Mouse (Mus musculus): ENCODE results near the gene Pla2g2d. TPM values are rescaled to one million over a fixed set of nuclear protein-coding genes. Genes with fewer than 3 reads are reported as not detected.
"Not testable (repeated sequence)": the region's sequence is repeated elsewhere in the genome, so short reads cannot be mapped to it uniquely, and the experiment has no call there.

Gene Pla2g2d
- polyA plus RNA-seq, 1 experiment from 2014 or later = 0.38 TPM

DNA sequence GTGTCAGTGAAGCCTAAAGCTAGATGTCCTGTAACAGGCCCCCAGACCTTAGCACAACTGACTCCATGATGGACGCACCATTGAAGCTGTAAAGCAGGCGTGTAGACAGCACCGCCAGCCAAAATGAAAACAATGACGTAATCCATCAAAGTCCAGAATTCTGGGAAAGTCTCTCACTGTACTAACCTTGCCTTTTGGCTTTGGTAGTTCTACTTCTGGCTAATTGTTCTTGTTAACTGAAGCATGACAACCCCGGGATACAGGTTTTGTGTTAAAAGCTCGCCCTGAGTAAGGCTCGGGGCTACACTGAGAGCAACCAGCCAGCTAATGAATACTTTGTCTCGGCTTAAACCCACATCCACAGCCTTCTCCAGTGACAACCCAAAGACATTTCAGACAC, 29.7 kb downstream of the Pla2g2d start:
- ATAC-seq (ENCODE audit: low read depth) (no peak), DNase-seq (ENCODE audit: low spot score) (no peak)
- 60% methylated on average over 8 of the region's 8 CpGs for WGBS
- Histone ChIP-seq H3K27me3 (replicated peaks; ENCODE audit: control insufficient read depth, insufficient read depth, low read length) (no peaks in the 10 kb centered on the region), H3K9ac (ENCODE audit: low read depth, low read length) (no peak overlapping the region), H3K4me1 (ENCODE audit: control insufficient read depth, insufficient read depth, low read length) (no peaks in the 10 kb centered on the region), H3K4me3 (ENCODE audit: low read depth, low read length) (no peak overlapping the region), H3K9me3 (ENCODE audit: control insufficient read depth, low read length) (no peaks in the 10 kb centered on the region), H3K27ac (replicated peaks; ENCODE audit: low read depth, low read length) (no peak overlapping the region), H3K4me2 (ENCODE audit: low read depth, low read length) (no peak overlapping the region), H3K36me3 (ENCODE audit: control insufficient read depth, insufficient read depth, low read length) (no peaks in the 10 kb centered on the region)

- ATAC-seq (ENCODE audit: low read depth) (no peak), DNase-seq (ENCODE audit: low spot score) (no peak)
- Histone ChIP-seq H3K4me1 (ENCODE audit: control insufficient read depth, insufficient read depth, low read length) (no peaks in the 10 kb centered on the region), H3K27me3 (replicated peaks; ENCODE audit: control insufficient read depth, insufficient read depth, low read length) (no peaks in the 10 kb centered on the region), H3K4me2 (ENCODE audit: low read depth, low read length) (no peak overlapping the region), H3K27ac (replicated peaks; ENCODE audit: low read depth, low read length) (no peak overlapping the region), H3K4me3 (ENCODE audit: low read depth, low read length) (no peak overlapping the region), H3K9ac (ENCODE audit: low read depth, low read length) (no peak overlapping the region), H3K9me3 (ENCODE audit: control insufficient read depth, low read length) (no peaks in the 10 kb centered on the region), H3K36me3 (ENCODE audit: control insufficient read depth, insufficient read depth, low read length) (no peaks in the 10 kb centered on the region)
- 84% methylated on average over 8 of the region's 8 CpGs for WGBS
These were observed 30.6 kb downstream of the Pla2g2d start for GRCm38 (mm10) chr4:138806160-138806559.

- H3K4me2 ChIP-seq (ENCODE audit: low read depth, low read length) = no peak overlapping the region
- WGBS = 54% methylated on average over 7 of the region's 7 CpGs
These were observed 31.5 kb downstream of the Pla2g2d start for GRCm38 (mm10) chr4:138806920-138807541.

DNA sequence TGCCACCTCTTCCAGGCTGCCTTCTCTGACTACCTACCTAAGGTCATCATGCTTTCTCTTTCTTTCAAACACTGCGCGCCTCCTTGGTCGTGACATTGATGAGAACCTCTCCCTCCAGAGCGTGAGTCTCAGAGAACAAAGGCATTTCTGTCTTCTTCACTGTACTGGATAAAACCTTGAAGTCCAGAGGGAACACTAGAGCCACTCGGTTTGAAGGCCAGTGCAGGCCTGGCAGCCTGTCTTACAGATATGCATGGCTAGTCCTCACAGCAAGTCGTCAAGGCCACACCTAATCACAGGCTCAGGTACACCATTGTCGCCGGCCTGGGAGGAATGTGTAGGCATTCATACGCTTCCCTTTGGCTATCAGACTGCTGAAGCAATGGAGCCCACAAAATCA, 40.6 kb downstream of the Pla2g2d start:
- 75% methylated on average over 9 of the region's 9 CpGs for WGBS
- H3K4me3 ChIP-seq (ENCODE audit: low read depth, low read length) = no peak overlapping the region
- DNase-seq (ENCODE audit: low spot score) (no peak), ATAC-seq (ENCODE audit: low read depth) (no peak)
- no peaks in the 10 kb centered on the region for H3K36me3 ChIP-seq (ENCODE audit: control insufficient read depth, insufficient read depth, low read length)
- H3K4me1 ChIP-seq (ENCODE audit: control insufficient read depth, insufficient read depth, low read length) = no peaks in the 10 kb centered on the region
- H3K9ac ChIP-seq (ENCODE audit: low read depth, low read length) = no peak overlapping the region
- H3K9me3 ChIP-seq (ENCODE audit: control insufficient read depth, low read length) = no peaks in the 10 kb centered on the region
- no peak overlapping the region for H3K27ac ChIP-seq (replicated peaks; ENCODE audit: low read depth, low read length)
- H3K27me3 ChIP-seq (replicated peaks; ENCODE audit: control insufficient read depth, insufficient read depth, low read length) = no peaks in the 10 kb centered on the region
- H3K4me2 ChIP-seq (ENCODE audit: low read depth, low read length) = no peak overlapping the region

More at GRCm38 (mm10) chr4:138806920-138807541, 31.5 kb downstream of the Pla2g2d start:
- no peaks in the 10 kb centered on the region for H3K36me3 ChIP-seq (ENCODE audit: control insufficient read depth, insufficient read depth, low read length)
- no peaks in the 10 kb centered on the region for H3K4me1 ChIP-seq (ENCODE audit: control insufficient read depth, insufficient read depth, low read length)
- no peak for DNase-seq (ENCODE audit: low spot score)
- H3K4me3 ChIP-seq (ENCODE audit: low read depth, low read length) = no peak overlapping the region
- H3K27me3 ChIP-seq (replicated peaks; ENCODE audit: control insufficient read depth, insufficient read depth, low read length) = no peaks in the 10 kb centered on the region
- no peak for ATAC-seq (ENCODE audit: low read depth)
- no peak overlapping the region for H3K27ac ChIP-seq (replicated peaks; ENCODE audit: low read depth, low read length)
- no peak overlapping the region for H3K9ac ChIP-seq (ENCODE audit: low read depth, low read length)
- no peaks in the 10 kb centered on the region for H3K9me3 ChIP-seq (ENCODE audit: control insufficient read depth, low read length)

GRCm38 (mm10) chr4:138817736-138818135, 42.2 kb downstream of the Pla2g2d start:
- Histone ChIP-seq H3K27me3 (replicated peaks; ENCODE audit: control insufficient read depth, insufficient read depth, low read length) (no peaks in the 10 kb centered on the region), H3K4me2 (ENCODE audit: low read depth, low read length) (no peak overlapping the region), H3K4me3 (ENCODE audit: low read depth, low read length) (no peak overlapping the region), H3K4me1 (ENCODE audit: control insufficient read depth, insufficient read depth, low read length) (no peaks in the 10 kb centered on the region), H3K27ac (replicated peaks; ENCODE audit: low read depth, low read length) (no peak overlapping the region), H3K9me3 (ENCODE audit: control insufficient read depth, low read length) (no peaks in the 10 kb centered on the region), H3K9ac (ENCODE audit: low read depth, low read length) (no peak overlapping the region), H3K36me3 (ENCODE audit: control insufficient read depth, insufficient read depth, low read length) (no peaks in the 10 kb centered on the region)
- ATAC-seq (ENCODE audit: low read depth) (no peak), DNase-seq (ENCODE audit: low spot score) (no peak)
- WGBS = 71% methylated on average over 6 of the region's 6 CpGs

GRCm38 (mm10) chr4:138819101-138819500, 43.6 kb downstream of the Pla2g2d start:
- H3K9me3 ChIP-seq (ENCODE audit: control insufficient read depth, low read length) = no peaks in the 10 kb centered on the region
- no peaks in the 10 kb centered on the region for H3K36me3 ChIP-seq (ENCODE audit: control insufficient read depth, insufficient read depth, low read length)
- no peak overlapping the region for H3K4me2 ChIP-seq (ENCODE audit: low read depth, low read length)
- no peak overlapping the region for H3K27ac ChIP-seq (replicated peaks; ENCODE audit: low read depth, low read length)
- H3K4me3 ChIP-seq (ENCODE audit: low read depth, low read length) = no peak overlapping the region
- 29% methylated on average over 8 of the region's 8 CpGs for WGBS
- ATAC-seq (ENCODE audit: low read depth) (peak; percentile 75; the same call in 1 of the 2 replicates), DNase-seq (ENCODE audit: low spot score) (peak; percentile 47)
- no peak overlapping the region; the same call in 1 of the 2 replicates for H3K9ac ChIP-seq (ENCODE audit: low read depth, low read length)
- H3K4me1 ChIP-seq (ENCODE audit: control insufficient read depth, insufficient read depth, low read length) = no peaks in the 10 kb centered on the region
- H3K27me3 ChIP-seq (replicated peaks; ENCODE audit: control insufficient read depth, insufficient read depth, low read length) = no peaks in the 10 kb centered on the region

DNA sequence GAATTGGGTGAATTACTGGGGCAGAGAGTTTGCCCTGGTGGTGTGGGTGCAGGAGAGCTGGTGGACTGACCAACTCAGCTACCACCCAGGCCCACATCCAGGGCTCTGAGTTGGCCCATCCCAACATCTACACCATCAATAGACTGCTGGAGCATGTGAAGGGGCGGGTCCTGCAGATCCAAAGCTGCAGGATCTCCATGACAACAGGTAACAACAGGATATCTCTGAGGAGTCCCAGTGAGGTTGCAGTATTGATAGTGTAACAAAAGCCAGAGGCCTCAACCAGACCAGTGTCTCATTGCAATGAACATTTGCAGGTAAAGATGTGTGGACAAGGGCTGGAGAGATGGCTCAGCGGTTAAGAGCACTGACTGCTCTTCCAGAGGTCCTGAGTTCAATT, 45.5 kb downstream of the Pla2g2d start:
- H3K27me3 ChIP-seq (replicated peaks; ENCODE audit: control insufficient read depth, insufficient read depth, low read length) = no peaks in the 10 kb centered on the region
- no peaks in the 10 kb centered on the region for H3K36me3 ChIP-seq (ENCODE audit: control insufficient read depth, insufficient read depth, low read length)
- H3K4me1 ChIP-seq (ENCODE audit: control insufficient read depth, insufficient read depth, low read length) = no peaks in the 10 kb centered on the region
- 77% methylated on average over 2 of the region's 2 CpGs for WGBS
- DNase-seq (ENCODE audit: low spot score) = no peak
- ATAC-seq (ENCODE audit: low read depth) = no peak
- no peaks in the 10 kb centered on the region for H3K9me3 ChIP-seq (ENCODE audit: control insufficient read depth, low read length)
- H3K4me2 ChIP-seq (ENCODE audit: low read depth, low read length) = no peak overlapping the region
- H3K4me3 ChIP-seq (ENCODE audit: low read depth, low read length) = no peak overlapping the region
- no peak overlapping the region for H3K27ac ChIP-seq (replicated peaks; ENCODE audit: low read depth, low read length)
- no peak overlapping the region for H3K9ac ChIP-seq (ENCODE audit: low read depth, low read length)

DNA sequence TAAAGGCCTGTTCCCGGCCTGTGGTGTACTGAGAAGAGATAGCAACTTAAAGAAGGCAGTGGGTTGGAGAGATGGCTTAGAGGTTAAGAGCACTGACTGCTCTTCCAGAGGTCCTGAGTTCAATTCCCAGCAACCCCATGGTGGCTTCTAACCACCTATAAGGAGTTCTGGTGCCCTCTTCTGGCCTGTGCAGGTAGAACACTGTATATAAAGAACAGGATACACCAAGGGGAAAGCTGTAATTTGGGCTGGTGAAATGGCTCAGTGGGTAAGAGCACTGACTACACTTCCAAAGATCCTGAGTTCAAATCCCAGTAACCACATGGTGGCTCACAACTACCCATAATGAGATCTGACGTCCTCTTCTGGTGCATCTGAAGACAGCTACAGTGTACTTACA, 48.6 kb downstream of the Pla2g2d start:
- H3K27me3 ChIP-seq (replicated peaks; ENCODE audit: control insufficient read depth, insufficient read depth, low read length); ATAC-seq (ENCODE audit: low read depth); DNase-seq (ENCODE audit: low spot score); H3K9ac ChIP-seq (ENCODE audit: low read depth, low read length); H3K36me3 ChIP-seq (ENCODE audit: control insufficient read depth, insufficient read depth, low read length); H3K4me1 ChIP-seq (ENCODE audit: control insufficient read depth, insufficient read depth, low read length); H3K4me3 ChIP-seq (ENCODE audit: low read depth, low read length); H3K9me3 ChIP-seq (ENCODE audit: control insufficient read depth, low read length); H3K27ac ChIP-seq (replicated peaks; ENCODE audit: low read depth, low read length); H3K4me2 ChIP-seq (ENCODE audit: low read depth, low read length): not testable (repeated sequence)
- 76% methylated on average over 2 of the region's 2 CpGs for WGBS

DNA sequence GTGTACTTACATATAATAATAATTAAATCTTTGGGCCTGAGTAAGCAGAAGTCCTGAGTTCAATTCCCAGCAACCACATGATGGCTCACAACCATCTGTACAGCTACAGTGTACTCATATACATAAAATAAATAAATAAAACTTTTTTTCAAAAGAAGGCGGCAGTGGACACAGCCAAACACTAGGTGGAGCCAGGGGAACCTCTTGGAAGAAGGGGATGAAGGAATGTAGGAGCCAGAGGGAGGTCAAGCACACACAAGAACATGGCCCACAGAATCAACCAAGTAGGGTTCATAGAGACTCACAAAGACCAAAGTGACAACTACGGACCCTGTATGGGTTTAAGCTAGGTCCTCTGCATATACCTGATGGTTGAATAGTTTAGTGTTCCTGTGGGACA, 49.1 kb downstream of the Pla2g2d start:
- no peaks in the 10 kb centered on the region for H3K4me1 ChIP-seq (ENCODE audit: control insufficient read depth, insufficient read depth, low read length)
- H3K27ac ChIP-seq (replicated peaks; ENCODE audit: low read depth, low read length) = no peak overlapping the region
- H3K4me3 ChIP-seq (ENCODE audit: low read depth, low read length) = no peak overlapping the region
- no peak overlapping the region for H3K4me2 ChIP-seq (ENCODE audit: low read depth, low read length)
- DNase-seq (ENCODE audit: low spot score) = no peak
- H3K9ac ChIP-seq (ENCODE audit: low read depth, low read length) = no peak overlapping the region
- WGBS = 79% methylated on average over 2 of the region's 2 CpGs
- no peaks in the 10 kb centered on the region for H3K9me3 ChIP-seq (ENCODE audit: control insufficient read depth, low read length)
- ATAC-seq (ENCODE audit: low read depth) = no peak
- H3K27me3 ChIP-seq (replicated peaks; ENCODE audit: control insufficient read depth, insufficient read depth, low read length) = no peaks in the 10 kb centered on the region
- no peaks in the 10 kb centered on the region for H3K36me3 ChIP-seq (ENCODE audit: control insufficient read depth, insufficient read depth, low read length)

All from embryonic facial prominence, embryonic 14.5 days (tissue).